Mouse (Mus musculus) spleen, adult 2 months (tissue): ENCODE results near the gene Poldip3.

ENCODE experiments used
- CTCF ChIP-seq: fragments of 200-500 bp; IDR thresholded peaks from 2 replicates; pipeline ENCODE4 v1.5.1; 2011; ENCODE audit warnings: mild to moderate bottlenecking, inconsistent platforms; ENCODE audit not compliant: insufficient read depth, insufficient read length, insufficient replicate concordance; ENCODE audit errors: extremely low read depth
- POLR2A ChIP-seq: fragments of 200-500 bp; IDR thresholded peaks from 2 replicates; pipeline ENCODE4 v1.6.1; 2011; ENCODE audit warnings: low read depth, low read length, inconsistent platforms

DNA sequence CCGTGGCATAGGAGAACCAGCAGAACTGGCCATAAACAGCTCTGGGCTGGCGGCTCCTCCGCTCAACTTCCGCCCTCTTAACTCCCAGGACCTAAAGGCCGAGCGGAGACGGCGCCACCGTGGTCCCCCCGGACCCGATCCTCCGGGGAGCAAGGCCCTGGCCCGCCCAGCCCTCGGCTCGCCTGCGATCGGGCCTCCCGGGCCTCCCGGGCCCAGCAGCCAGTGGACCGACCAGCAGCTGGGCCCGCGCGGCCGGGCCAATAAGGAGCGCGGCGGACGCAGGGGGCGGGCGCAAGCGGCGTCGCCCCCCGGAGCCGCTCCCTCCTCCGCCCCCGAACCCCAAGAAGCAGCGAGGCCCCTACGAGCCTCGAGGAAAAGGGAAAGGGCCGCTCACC is 386 bp downstream of the Poldip3 start:
- TF ChIP-seq CTCF (no peak), POLR2A (no peak)
